Mouse (Mus musculus): ENCODE measurements around the gene Zfp992. TPM values are rescaled to one million over a fixed set of nuclear protein-coding genes. Genes with fewer than 3 reads are reported as not detected.
"Not testable (repeated sequence)": the region's sequence is repeated elsewhere in the genome, so short reads cannot be mapped to it uniquely, and the experiment has no call there.

Zfp992 gene
- polyA plus RNA-seq, 1 experiment = 8.4 TPM

- H3K27ac ChIP-seq (ENCODE audit: control insufficient read depth, insufficient read depth, low read depth, low read length) = no peak overlapping the region
- no peaks in the 10 kb centered on the region for H3K36me3 ChIP-seq (ENCODE audit: control insufficient read depth, insufficient read depth, low read length)
- H3K27me3 ChIP-seq (ENCODE audit: control insufficient read depth, insufficient read depth, low read length) = no peaks in the 10 kb centered on the region
- TF ChIP-seq POLR2A (IDR thresholded peaks at IDR 0.05; ENCODE audit: control insufficient read depth, low read depth, low read length) = no peak
- H3K4me1 ChIP-seq (ENCODE audit: control insufficient read depth, insufficient read depth, low read length) = no peaks in the 10 kb centered on the region
- no peak overlapping the region for H3K4me3 ChIP-seq (ENCODE audit: control insufficient read depth, low read depth, low read length)
These were observed 43.6 kb downstream of the Zfp992 start for GRCm38 (mm10) chr4:146492439-146492838.

GRCm38 (mm10) chr4:146492851-146493250 is 44.0 kb downstream of the Zfp992 start:
- Histone ChIP-seq H3K27ac (ENCODE audit: control insufficient read depth, insufficient read depth, low read depth, low read length) (no peak overlapping the region), H3K4me1 (ENCODE audit: control insufficient read depth, insufficient read depth, low read length) (no peaks in the 10 kb centered on the region), H3K4me3 (ENCODE audit: control insufficient read depth, low read depth, low read length) (no peak overlapping the region), H3K36me3 (ENCODE audit: control insufficient read depth, insufficient read depth, low read length) (no peaks in the 10 kb centered on the region), H3K27me3 (ENCODE audit: control insufficient read depth, insufficient read depth, low read length) (no peaks in the 10 kb centered on the region)
- TF ChIP-seq POLR2A (IDR thresholded peaks at IDR 0.05; ENCODE audit: control insufficient read depth, low read depth, low read length) = no peak
- TF ChIP-seq CTCF (IDR thresholded peaks at IDR 0.05; ENCODE audit: control insufficient read depth, insufficient read depth, insufficient replicate concordance, low read depth, low read length) = no peak

GRCm38 (mm10) chr4:146493319-146493907 is 44.6 kb downstream of the Zfp992 start:
- H3K27ac ChIP-seq (ENCODE audit: control insufficient read depth, insufficient read depth, low read depth, low read length); H3K4me3 ChIP-seq (ENCODE audit: control insufficient read depth, low read depth, low read length); H3K4me1 ChIP-seq (ENCODE audit: control insufficient read depth, insufficient read depth, low read length); H3K36me3 ChIP-seq (ENCODE audit: control insufficient read depth, insufficient read depth, low read length); H3K27me3 ChIP-seq (ENCODE audit: control insufficient read depth, insufficient read depth, low read length): not testable (repeated sequence)

- no peaks in the 10 kb centered on the region for H3K36me3 ChIP-seq (ENCODE audit: control insufficient read depth, insufficient read depth, low read length)
These were observed 46.2 kb downstream of the Zfp992 start for GRCm38 (mm10) chr4:146494980-146495379.

GRCm38 (mm10) chr4:146497695-146498275 is 49.0 kb downstream of the Zfp992 start:
- not testable (repeated sequence) for H3K27ac ChIP-seq (ENCODE audit: control insufficient read depth, insufficient read depth, low read depth, low read length); H3K27me3 ChIP-seq (ENCODE audit: control insufficient read depth, insufficient read depth, low read length); H3K4me3 ChIP-seq (ENCODE audit: control insufficient read depth, low read depth, low read length); H3K36me3 ChIP-seq (ENCODE audit: control insufficient read depth, insufficient read depth, low read length); H3K4me1 ChIP-seq (ENCODE audit: control insufficient read depth, insufficient read depth, low read length)

More at GRCm38 (mm10) chr4:146494980-146495379, 46.2 kb downstream of the Zfp992 start:
- Histone ChIP-seq H3K27me3 (ENCODE audit: control insufficient read depth, insufficient read depth, low read length) (no peaks in the 10 kb centered on the region), H3K4me3 (ENCODE audit: control insufficient read depth, low read depth, low read length) (no peak overlapping the region), H3K27ac (ENCODE audit: control insufficient read depth, insufficient read depth, low read depth, low read length) (no peak overlapping the region), H3K4me1 (ENCODE audit: control insufficient read depth, insufficient read depth, low read length) (no peaks in the 10 kb centered on the region)
- TF ChIP-seq CTCF (IDR thresholded peaks at IDR 0.05; ENCODE audit: control insufficient read depth, insufficient read depth, insufficient replicate concordance, low read depth, low read length) (no peak), POLR2A (IDR thresholded peaks at IDR 0.05; ENCODE audit: control insufficient read depth, low read depth, low read length) (no peak)

GRCm38 (mm10) chr4:146501727-146502126 is 52.9 kb downstream of the Zfp992 start, which contains the start of gene Zfp981:
TSS of gene Zfp981 (plus strand) at chr4:146502027.
- not testable (repeated sequence) for H3K4me3 ChIP-seq (ENCODE audit: control insufficient read depth, low read depth, low read length); H3K27me3 ChIP-seq (ENCODE audit: control insufficient read depth, insufficient read depth, low read length); H3K4me1 ChIP-seq (ENCODE audit: control insufficient read depth, insufficient read depth, low read length); H3K27ac ChIP-seq (ENCODE audit: control insufficient read depth, insufficient read depth, low read depth, low read length); H3K36me3 ChIP-seq (ENCODE audit: control insufficient read depth, insufficient read depth, low read length)

- H3K36me3 ChIP-seq (ENCODE audit: control insufficient read depth, insufficient read depth, low read length); H3K4me3 ChIP-seq (ENCODE audit: control insufficient read depth, low read depth, low read length); H3K27me3 ChIP-seq (ENCODE audit: control insufficient read depth, insufficient read depth, low read length); H3K27ac ChIP-seq (ENCODE audit: control insufficient read depth, insufficient read depth, low read depth, low read length); H3K4me1 ChIP-seq (ENCODE audit: control insufficient read depth, insufficient read depth, low read length): not testable (repeated sequence)
These were observed 60.2 kb downstream of the Zfp992 start for GRCm38 (mm10) chr4:146509029-146509428.

- not testable (repeated sequence) for H3K27me3 ChIP-seq (ENCODE audit: control insufficient read depth, insufficient read depth, low read length); H3K4me3 ChIP-seq (ENCODE audit: control insufficient read depth, low read depth, low read length)
These were observed 63.0 kb downstream of the Zfp992 start for GRCm38 (mm10) chr4:146511871-146512270.

More at GRCm38 (mm10) chr4:146511871-146512270, 63.0 kb downstream of the Zfp992 start:
- not testable (repeated sequence) for H3K4me1 ChIP-seq (ENCODE audit: control insufficient read depth, insufficient read depth, low read length); H3K36me3 ChIP-seq (ENCODE audit: control insufficient read depth, insufficient read depth, low read length); H3K27ac ChIP-seq (ENCODE audit: control insufficient read depth, insufficient read depth, low read depth, low read length)

All from testis, adult 2 months (tissue).